ENCODE assay signal across 13 mouse cellular contexts in genomic region chr2:60355388-60355683, GRCm38 (mm10). TPM values are rescaled to one million over a fixed set of nuclear protein-coding genes. Genes with fewer than 3 reads are reported as not detected.
A peak's percentile ranks its signal among the peaks of the same experiment; 100 is the strongest.
DNase-seq lines count a peak whose midpoint lies in the region; ATAC-seq and TF ChIP-seq lines count a peak whose summit lies in the region.
"Had no signal": no experiment of that assay in that cellular context is flagged by ENCODE, and none has a peak within 500 bp of the region (broad histone marks: within the 10 kb centered on the region; RNA-seq: fewer than 3 reads in every experiment).

No protein-coding gene starts in this region.

- no peak overlapping the region for H3K27ac ChIP-seq in heart, embryonic 13.5 days (replicated peaks)
- H3K27ac ChIP-seq in lung, embryonic 15.5 days, result no peak overlapping the region
- H3K27ac ChIP-seq in hindbrain, postnatal 0 days, result no peak overlapping the region
- H3K27ac ChIP-seq in neural tube, embryonic 15.5 days (replicated peaks), result no peak overlapping the region

- peak overlapping the region; percentile 56 for H3K4me2 ChIP-seq in heart, embryonic 13.5 days
- H3K4me2 ChIP-seq in lung, embryonic 15.5 days, result peak overlapping the region; percentile 49
- H3K4me2 ChIP-seq in hindbrain, postnatal 0 days (ENCODE audit: low read depth, low read length), result peak overlapping the region; percentile 36; the same call in 1 of the 2 replicates
- peak overlapping the region; percentile 32 for H3K4me2 ChIP-seq in neural tube, embryonic 15.5 days

- no peaks in the 10 kb centered on the region for H3K9me3 ChIP-seq in heart, embryonic 13.5 days
- H3K9me3 ChIP-seq in lung, embryonic 15.5 days, result no peaks in the 10 kb centered on the region
- H3K9me3 ChIP-seq in hindbrain, postnatal 0 days (ENCODE audit: low read length), result no peaks in the 10 kb centered on the region
- no peaks in the 10 kb centered on the region for H3K9me3 ChIP-seq in neural tube, embryonic 15.5 days (replicated peaks)

- no peak for TF ChIP-seq CTCF in hindbrain, postnatal 0 days (IDR thresholded peaks at IDR 0.05; ENCODE audit: low read depth)

- 32% methylated on average over 3 of the region's 3 CpGs for WGBS in heart, embryonic 13.5 days
- WGBS in lung, embryonic 15.5 days, result 27% methylated on average over 3 of the region's 3 CpGs
- WGBS in hindbrain, postnatal 0 days, result 20% methylated on average over 3 of the region's 3 CpGs
- WGBS in neural tube, embryonic 15.5 days, result 23% methylated on average over 3 of the region's 3 CpGs

- H3K4me1 ChIP-seq in heart, embryonic 13.5 days, result peaks cover 28% of the 10 kb centered on the region
- peaks cover 12% of the 10 kb centered on the region; the same call in 1 of the 2 replicates for H3K4me1 ChIP-seq in lung, embryonic 15.5 days
- no peaks in the 10 kb centered on the region for H3K4me1 ChIP-seq in hindbrain, postnatal 0 days (ENCODE audit: insufficient read depth, low read length)
- no peaks in the 10 kb centered on the region for H3K4me1 ChIP-seq in neural tube, embryonic 15.5 days

- no peak for DNase-seq in heart, postnatal 10 days
- DNase-seq in lung, postnatal 25 days (ENCODE audit: low spot score), result no peak
- peak; percentile 18 for DNase-seq in hindbrain, postnatal 0 days (ENCODE audit: low spot score)
- no peak for DNase-seq in cerebellum, adult 18-20 months
- no peak for DNase-seq in layer of hippocampus, postnatal 25 days (ENCODE audit: extremely low spot score in 1 of 2, low spot score in 1 of 2)
- DNase-seq: cerebellum, adult 11-12 months; kidney, adult 11 months; thymus, postnatal 25 days had no signal

- H3K9ac ChIP-seq in heart, embryonic 13.5 days, result no peak overlapping the region
- no peak overlapping the region for H3K9ac ChIP-seq in lung, embryonic 15.5 days
- no peak overlapping the region for H3K9ac ChIP-seq in hindbrain, postnatal 0 days (replicated peaks; ENCODE audit: low read length)
- H3K9ac ChIP-seq in neural tube, embryonic 15.5 days (replicated peaks), result no peak overlapping the region

- intact Hi-C loops in heart, postnatal 10 days (cut with DNase I), result no loop called here

- ATAC-seq in heart, embryonic 13.5 days (ENCODE audit: extremely low read depth, insufficient number of reproducible peaks, low FRiP score, low TSS enrichment), result no peak
- ATAC-seq in lung, embryonic 15.5 days (ENCODE audit: borderline replicate concordance, extremely low read depth, low FRiP score, low TSS enrichment), result no peak
- no peak for ATAC-seq in hindbrain, postnatal 0 days
- ATAC-seq in neural tube, embryonic 15.5 days (ENCODE audit: low FRiP score), result 0 out of 2 replicates have a peak, but pooled peaks have one; percentile 28
- ATAC-seq: activated CD4-positive, CD25-positive, alpha-beta regulatory T cell, adult 4 months had no signal

- H3K36me3 ChIP-seq in heart, embryonic 13.5 days, result no peaks in the 10 kb centered on the region
- H3K36me3 ChIP-seq in lung, embryonic 15.5 days, result no peaks in the 10 kb centered on the region
- no peaks in the 10 kb centered on the region for H3K36me3 ChIP-seq in hindbrain, postnatal 0 days (ENCODE audit: insufficient read depth, low read length)
- H3K36me3 ChIP-seq in neural tube, embryonic 15.5 days, result no peaks in the 10 kb centered on the region

- H3K27me3 ChIP-seq in heart, embryonic 13.5 days (replicated peaks), result no peaks in the 10 kb centered on the region
- H3K27me3 ChIP-seq in lung, embryonic 15.5 days, result no peaks in the 10 kb centered on the region
- no peaks in the 10 kb centered on the region for H3K27me3 ChIP-seq in hindbrain, postnatal 0 days (ENCODE audit: insufficient read depth, low read length)
- no peaks in the 10 kb centered on the region for H3K27me3 ChIP-seq in neural tube, embryonic 15.5 days (replicated peaks)
- H3K27me3 ChIP-seq: CH12.LX had no signal

- peak overlapping the region; percentile 14; the same call in 1 of the 2 replicates for H3K4me3 ChIP-seq in heart, embryonic 13.5 days
- peak overlapping the region; percentile 21 for H3K4me3 ChIP-seq in lung, embryonic 15.5 days
- H3K4me3 ChIP-seq in hindbrain, postnatal 0 days (ENCODE audit: low read length), result no peak overlapping the region
- peak overlapping the region; percentile 17; the same call in 1 of the 2 replicates for H3K4me3 ChIP-seq in neural tube, embryonic 15.5 days (replicated peaks)

RNA-seq across cellular contexts. Expression of gene Ly75, which starts 27.8 kb away (rescaled TPM):
- 1.3 TPM in 2 replicates for polyA plus RNA-seq in heart, embryonic 13.5 days (2015; fragmentation: Nextera tagmentation; extraction: Ambion mirVana)
- total RNA-seq in heart, postnatal 10 days (2021), result 1 to 10 TPM; 1.3 to 1.4 TPM
- polyA plus RNA-seq in lung, embryonic 15.5 days (2015; fragmentation: Nextera tagmentation; extraction: Ambion mirVana), result 2.1 and 3.5 TPM in 2 replicates
- 2.5 and 2.6 TPM in 2 replicates for total RNA-seq in hindbrain, postnatal 0 days (2014; rRNA removed)
- polyA plus RNA-seq in hindbrain, postnatal 0 days (2015; fragmentation: Nextera tagmentation; extraction: Ambion mirVana), result 1.8 and 2.0 TPM in 2 replicates
- 1.1 and 5.3 TPM in 2 replicates for polyA plus RNA-seq in neural tube, embryonic 15.5 days (2015; fragmentation: Nextera tagmentation; extraction: Ambion mirVana)
- 1 to 10 TPM; 1.1 to 1.2 TPM for total RNA-seq in layer of hippocampus, postnatal 25 days (2021)
